Mouse (Mus musculus): Measurements from ENCODE around the gene Ly75.

The Ly75 gene

GRCm38 (mm10) chr2:60370188-60370587 is 12.9 kb downstream of the Ly75 start:
- DNase-seq (ENCODE audit: low spot score in 2 of 2) = no peak

- DNase-seq (ENCODE audit: low spot score in 2 of 2) = no peak
Observed at GRCm38 (mm10) chr2:60369454-60369853, 13.6 kb downstream of the Ly75 start.

GRCm38 (mm10) chr2:60367871-60368270 is 15.2 kb downstream of the Ly75 start:
- no peak for DNase-seq (ENCODE audit: low spot score in 2 of 2)

- DNase-seq (ENCODE audit: low spot score in 2 of 2) = no peak
Observed at GRCm38 (mm10) chr2:60367204-60367603, 15.9 kb downstream of the Ly75 start.

GRCm38 (mm10) chr2:60365820-60366610 is 17.1 kb downstream of the Ly75 start:
- DNase-seq (ENCODE audit: low spot score in 2 of 2) = no peak

GRCm38 (mm10) chr2:60365138-60365775 is 17.8 kb downstream of the Ly75 start:
- DNase-seq (ENCODE audit: low spot score in 2 of 2) = no peak

- no peak for DNase-seq (ENCODE audit: low spot score in 2 of 2)
Observed at GRCm38 (mm10) chr2:60362146-60362545, 21.0 kb downstream of the Ly75 start.

- DNase-seq (ENCODE audit: low spot score in 2 of 2) = no peak
Observed at GRCm38 (mm10) chr2:60359796-60360195, 23.3 kb downstream of the Ly75 start.

- DNase-seq (ENCODE audit: low spot score in 2 of 2) = no peak
Observed at GRCm38 (mm10) chr2:60355388-60355683, 27.8 kb downstream of the Ly75 start.

- no peak for DNase-seq (ENCODE audit: low spot score in 2 of 2)
Observed at GRCm38 (mm10) chr2:60354541-60355387, 28.3 kb downstream of the Ly75 start.

- no peak for DNase-seq (ENCODE audit: low spot score in 2 of 2)
Observed at GRCm38 (mm10) chr2:60352296-60352695, 30.8 kb downstream of the Ly75 start.

- DNase-seq (ENCODE audit: low spot score in 2 of 2) = no peak
Observed at GRCm38 (mm10) chr2:60351781-60352180, 31.3 kb downstream of the Ly75 start.

- no peak for DNase-seq (ENCODE audit: low spot score in 2 of 2)
Observed at GRCm38 (mm10) chr2:60347875-60348274, 35.2 kb downstream of the Ly75 start.

GRCm38 (mm10) chr2:60346531-60346930 is 36.6 kb downstream of the Ly75 start:
- DNase-seq (ENCODE audit: low spot score in 2 of 2) = no peak

GRCm38 (mm10) chr2:60345717-60346116 is 37.4 kb downstream of the Ly75 start:
- DNase-seq (ENCODE audit: low spot score in 2 of 2) = no peak

- no peak for DNase-seq (ENCODE audit: low spot score in 2 of 2)
Observed at GRCm38 (mm10) chr2:60343607-60344289, 39.4 kb downstream of the Ly75 start.

GRCm38 (mm10) chr2:60342107-60342880 is 40.8 kb downstream of the Ly75 start:
- no peak for DNase-seq (ENCODE audit: low spot score in 2 of 2)

GRCm38 (mm10) chr2:60337937-60338336 is 45.2 kb downstream of the Ly75 start:
- no peak for DNase-seq (ENCODE audit: low spot score in 2 of 2)

- DNase-seq (ENCODE audit: low spot score in 2 of 2) = no peak
Observed at GRCm38 (mm10) chr2:60328641-60329040, 54.5 kb downstream of the Ly75 start.

- DNase-seq (ENCODE audit: low spot score in 2 of 2) = no peak
Observed at GRCm38 (mm10) chr2:60327581-60327980, 55.5 kb downstream of the Ly75 start.

- DNase-seq (ENCODE audit: low spot score in 2 of 2) = no peak
Observed at GRCm38 (mm10) chr2:60326948-60327347, 56.2 kb downstream of the Ly75 start.

All from frontal cortex, postnatal 14 days (tissue).